Mouse (Mus musculus) ES-Bruce4 (cell line): ENCODE measurements at regions not wholly inside any gene's neighbourhood (a gene's known extent, or its start where the extent isn't known, plus 50 kb on each side); places are given as distances from the start of the nearest gene placed in this dataset.

Source experiments
- H3K27ac ChIP-seq: 2 replicates; pipeline ENCODE4 v1.5.1; 2012; ENCODE audit warnings: low read length, inconsistent platforms; ENCODE audit not compliant: insufficient read depth
- H3K27me3 ChIP-seq: 2 replicates; pipeline ENCODE4 v1.6.1; 2012; ENCODE audit warnings: mild to moderate bottlenecking, low read length, inconsistent platforms; ENCODE audit not compliant: control insufficient read depth, poor library complexity, insufficient read depth, severe bottlenecking
- H3K36me3 ChIP-seq: 2 replicates; pipeline ENCODE4 v1.6.1; 2012; ENCODE audit warnings: inconsistent platforms, mild to moderate bottlenecking, low read length, moderate library complexity; ENCODE audit not compliant: control insufficient read depth, poor library complexity, insufficient read depth, severe bottlenecking
- H3K4me1 ChIP-seq: one replicate; pipeline ENCODE4 v1.8.1; 2011; ENCODE audit warnings: low read length; ENCODE audit not compliant: control insufficient read depth, insufficient read depth
- H3K4me3 ChIP-seq: 2 replicates; pipeline ENCODE4 v1.5.1; 2011; ENCODE audit warnings: low read depth, mild to moderate bottlenecking, low read length
- H3K9ac ChIP-seq: 2 replicates; pipeline ENCODE4 v1.6.1; 2012; ENCODE audit warnings: low read depth, mild to moderate bottlenecking, inconsistent platforms; ENCODE audit not compliant: poor library complexity, severe bottlenecking
- H3K9me3 ChIP-seq: replicated peaks from 2 replicates; pipeline ENCODE4 v1.6.1; 2012; ENCODE audit warnings: mild to moderate bottlenecking, low read length, inconsistent platforms; ENCODE audit not compliant: control insufficient read depth, poor library complexity, insufficient read depth, severe bottlenecking
- CTCF ChIP-seq: IDR thresholded peaks from one replicate; pipeline ENCODE4 v1.8.1; 2011; ENCODE audit warnings: low read depth, low read length
- EP300 ChIP-seq: IDR thresholded peaks from 2 replicates; pipeline ENCODE4 v1.6.1; 2011; ENCODE audit warnings: low read depth, low read length; ENCODE audit not compliant: insufficient read depth
- POLR2A ChIP-seq: IDR thresholded peaks from one replicate; pipeline ENCODE4 v1.8.1; 2011; ENCODE audit warnings: low read length; ENCODE audit not compliant: insufficient read depth

GRCm38 (mm10) chr3:128636960-128637755 is 562.5 kb upstream of the Pitx2 start:
- no peak for TF ChIP-seq EP300
- no peak for TF ChIP-seq CTCF
- TF ChIP-seq POLR2A: no peak

DNA sequence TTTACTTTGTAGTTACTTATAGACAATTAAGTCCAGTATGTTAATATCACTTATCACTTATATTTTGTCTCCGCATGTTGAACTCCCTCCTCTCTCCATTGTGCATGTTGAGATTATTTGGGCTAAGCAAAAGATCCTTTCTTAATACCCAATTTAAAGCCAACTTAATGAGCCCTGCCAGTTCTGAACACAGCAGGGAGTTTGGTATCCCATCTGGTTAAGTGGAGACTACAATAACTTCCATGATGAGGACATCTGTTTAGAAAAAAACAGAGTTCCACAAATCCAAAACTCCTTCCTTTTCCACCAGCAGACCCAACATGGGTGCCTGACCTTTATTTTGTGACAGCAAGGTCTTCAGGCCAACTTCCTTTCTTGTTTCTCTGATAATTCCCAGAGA is 572.0 kb upstream of the Pitx2 start:
- no peak overlapping the region for H3K9ac ChIP-seq
- H3K27ac ChIP-seq: no peak overlapping the region

More at GRCm38 (mm10) chr3:128636960-128637755, 562.5 kb upstream of the Pitx2 start:
- Histone ChIP-seq H3K27me3 (no peaks in the 10 kb centered on the region), H3K9me3 (no peaks in the 10 kb centered on the region), H3K36me3 (no peaks in the 10 kb centered on the region), H3K27ac (no peak overlapping the region), H3K9ac (no peak overlapping the region), H3K4me1 (no peaks in the 10 kb centered on the region), H3K4me3 (no peak overlapping the region)

DNA sequence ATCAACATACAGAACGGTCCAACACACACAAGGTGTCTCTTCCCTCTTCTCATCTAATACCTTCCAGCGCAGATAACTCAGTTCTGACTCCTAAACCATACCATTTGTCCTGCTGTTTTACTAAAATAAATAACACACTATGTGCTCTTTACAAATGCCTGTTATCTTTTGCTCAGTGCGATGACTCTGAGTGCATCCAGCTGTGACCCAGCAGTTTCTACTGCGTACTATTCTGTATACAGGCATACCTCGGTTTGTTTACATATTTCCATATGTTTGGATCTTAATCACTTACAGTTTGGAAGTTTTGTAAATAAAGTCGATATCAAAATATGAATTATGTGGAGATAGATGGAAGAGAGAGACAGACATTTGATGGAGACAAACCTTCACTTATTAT is 583.0 kb upstream of the Pitx2 start:
- Histone ChIP-seq H3K27ac (no peak overlapping the region), H3K36me3 (no peaks in the 10 kb centered on the region), H3K4me3 (no peak overlapping the region), H3K9ac (no peak overlapping the region), H3K9me3 (no peaks in the 10 kb centered on the region), H3K27me3 (no peaks in the 10 kb centered on the region), H3K4me1 (no peaks in the 10 kb centered on the region)
- TF ChIP-seq CTCF: no peak
- no peak for TF ChIP-seq POLR2A
- TF ChIP-seq EP300: no peak

More for the DNA sequence above, 572.0 kb upstream of the Pitx2 start:
- H3K27me3 ChIP-seq: no peaks in the 10 kb centered on the region
- H3K4me1 ChIP-seq: no peaks in the 10 kb centered on the region
- H3K9me3 ChIP-seq: no peaks in the 10 kb centered on the region
- TF ChIP-seq CTCF: no peak
- TF ChIP-seq POLR2A: no peak
- TF ChIP-seq EP300: no peak
- no peak overlapping the region for H3K4me3 ChIP-seq
- H3K36me3 ChIP-seq: no peaks in the 10 kb centered on the region

DNA sequence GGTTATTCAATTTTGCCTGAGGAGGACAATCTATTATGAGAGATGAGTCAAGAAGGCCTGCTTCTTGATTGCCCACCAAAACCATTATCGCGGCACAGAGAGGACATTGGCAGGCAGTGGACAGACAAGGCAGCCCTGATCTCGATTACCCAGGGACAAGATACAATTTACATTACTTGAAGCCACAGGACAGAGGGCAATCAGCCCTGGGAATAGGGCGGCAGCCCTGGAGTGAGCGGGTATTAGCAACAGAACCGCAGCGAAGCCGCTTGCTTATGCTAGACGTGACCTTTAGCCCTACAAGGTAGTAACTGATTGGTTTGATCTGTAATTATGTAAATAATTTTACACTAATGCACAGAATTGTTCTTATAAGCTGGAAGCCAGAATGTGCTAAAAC is 586.0 kb upstream of the Pitx2 start:
- Histone ChIP-seq H3K9me3 (no peaks in the 10 kb centered on the region), H3K36me3 (no peaks in the 10 kb centered on the region), H3K27me3 (no peaks in the 10 kb centered on the region), H3K4me1 (no peaks in the 10 kb centered on the region), H3K27ac (no peak overlapping the region), H3K4me3 (no peak overlapping the region), H3K9ac (no peak overlapping the region)
- TF ChIP-seq EP300 (no peak), CTCF (no peak), POLR2A (no peak)

GRCm38 (mm10) chr3:128610731-128611130 is 588.9 kb upstream of the Pitx2 start:
- no peak for TF ChIP-seq EP300
- TF ChIP-seq CTCF: no peak
- no peak for TF ChIP-seq POLR2A
- Histone ChIP-seq H3K4me3 (no peak overlapping the region), H3K9me3 (no peaks in the 10 kb centered on the region), H3K27me3 (no peaks in the 10 kb centered on the region), H3K4me1 (no peaks in the 10 kb centered on the region), H3K27ac (no peak overlapping the region), H3K9ac (no peak overlapping the region), H3K36me3 (no peaks in the 10 kb centered on the region)

GRCm38 (mm10) chr3:128608694-128609093 is 591.0 kb upstream of the Pitx2 start:
- TF ChIP-seq CTCF: no peak
- TF ChIP-seq POLR2A: no peak
- no peak for TF ChIP-seq EP300
- Histone ChIP-seq H3K4me3 (no peak overlapping the region), H3K27me3 (no peaks in the 10 kb centered on the region), H3K9ac (no peak overlapping the region), H3K27ac (no peak overlapping the region), H3K9me3 (no peaks in the 10 kb centered on the region), H3K4me1 (no peaks in the 10 kb centered on the region), H3K36me3 (no peaks in the 10 kb centered on the region)
